Mouse (Mus musculus): ENCODE data around the gene Gm20388.

Gene Gm20388

GRCm38 (mm10) chr8:120581811-120582210 lies 671.2 kb downstream of the Gm20388 start:
- DNase-seq (ENCODE audit: low read depth, low spot score) = no peak

GRCm38 (mm10) chr8:120585521-120585920 lies 674.9 kb downstream of the Gm20388 start:
- no peak for DNase-seq (ENCODE audit: low read depth, low spot score)

GRCm38 (mm10) chr8:120588908-120589771 lies 678.5 kb downstream of the Gm20388 start, which contains the start of gene Gins2:
TSS of gene Gins2 (minus strand) at chr8:120589304.
- DNase-seq (ENCODE audit: low read depth, low spot score) = peak; percentile 99

GRCm38 (mm10) chr8:120589921-120590320 lies 679.3 kb downstream of the Gm20388 start:
- no peak for DNase-seq (ENCODE audit: low read depth, low spot score)

GRCm38 (mm10) chr8:120591587-120592292 lies 681.1 kb downstream of the Gm20388 start:
- no peak for DNase-seq (ENCODE audit: low read depth, low spot score)

GRCm38 (mm10) chr8:120594571-120594970 lies 683.9 kb downstream of the Gm20388 start:
- DNase-seq (ENCODE audit: low read depth, low spot score) = peak; percentile 55

- peak; percentile 67 for DNase-seq (ENCODE audit: low read depth, low spot score)
These were observed 685.3 kb downstream of the Gm20388 start for GRCm38 (mm10) chr8:120595963-120596362.

- no peak for DNase-seq (ENCODE audit: low read depth, low spot score)
These were observed 687.9 kb downstream of the Gm20388 start for GRCm38 (mm10) chr8:120598579-120598978.

- DNase-seq (ENCODE audit: low read depth, low spot score) = peak; percentile 68
These were observed 688.9 kb downstream of the Gm20388 start for GRCm38 (mm10) chr8:120599504-120599903.

GRCm38 (mm10) chr8:120602672-120603071 lies 692.0 kb downstream of the Gm20388 start:
- no peak for DNase-seq (ENCODE audit: low read depth, low spot score)

GRCm38 (mm10) chr8:120607460-120607859 lies 696.8 kb downstream of the Gm20388 start:
- no peak for DNase-seq (ENCODE audit: low read depth, low spot score)

GRCm38 (mm10) chr8:120607885-120608284 lies 697.2 kb downstream of the Gm20388 start:
- peak; percentile 64 for DNase-seq (ENCODE audit: low read depth, low spot score)

GRCm38 (mm10) chr8:120610824-120611223 lies 700.2 kb downstream of the Gm20388 start:
- no peak for DNase-seq (ENCODE audit: low read depth, low spot score)

GRCm38 (mm10) chr8:120614491-120614890 lies 703.9 kb downstream of the Gm20388 start:
- DNase-seq (ENCODE audit: low read depth, low spot score) = no peak

- DNase-seq (ENCODE audit: low read depth, low spot score) = no peak
These were observed 706.3 kb downstream of the Gm20388 start for GRCm38 (mm10) chr8:120616663-120617626.

GRCm38 (mm10) chr8:120618110-120618509 lies 707.5 kb downstream of the Gm20388 start:
- DNase-seq (ENCODE audit: low read depth, low spot score) = peak; percentile 62

- DNase-seq (ENCODE audit: low read depth, low spot score) = no peak
These were observed 708.9 kb downstream of the Gm20388 start for GRCm38 (mm10) chr8:120619235-120620180.

- no peak for DNase-seq (ENCODE audit: low read depth, low spot score)
These were observed 709.8 kb downstream of the Gm20388 start for GRCm38 (mm10) chr8:120620441-120620840.

- DNase-seq (ENCODE audit: low read depth, low spot score) = no peak
These were observed 711.5 kb downstream of the Gm20388 start for GRCm38 (mm10) chr8:120622161-120622560.

- no peak for DNase-seq (ENCODE audit: low read depth, low spot score)
These were observed 713.0 kb downstream of the Gm20388 start for GRCm38 (mm10) chr8:120623608-120624007.

Measured in CD4-positive helper T cell, adult 2 months (primary cell).